12 mouse cellular contexts compared by ENCODE assay signal in genomic region chr5:48737640-48738039, GRCm38 (mm10).
DNase-seq lines count a peak whose midpoint lies in the region; ATAC-seq and TF ChIP-seq lines count a peak whose summit lies in the region.
"Had no signal": no experiment of that assay in that cellular context is flagged by ENCODE, and none has a peak within 500 bp of the region (broad histone marks: within the 10 kb centered on the region; RNA-seq: fewer than 3 reads in every experiment).

No protein-coding gene starts in this region.

- no peak; the same call in 1 of the 2 replicates for ATAC-seq in G1E (ENCODE audit: extremely low read depth, insufficient number of reproducible peaks, low FRiP score, poor library complexity, severe bottlenecking)
- no peak for ATAC-seq in intestine, postnatal 0 days

- H3K27ac ChIP-seq in intestine, postnatal 0 days (ENCODE audit: low read depth, low read length), result no peak overlapping the region
- no peak overlapping the region for H3K27ac ChIP-seq in thymus, adult 2 months (ENCODE audit: control insufficient read depth, insufficient read depth, low read length)
- H3K27ac ChIP-seq: embryonic facial prominence, embryonic 12.5 days; limb, embryonic 15.5 days had no signal

- no peak for TF ChIP-seq CTCF in G1E (IDR thresholded peaks at IDR 0.05; ENCODE audit: low read depth, low read length)
- TF ChIP-seq CTCF in intestine, postnatal 0 days (IDR thresholded peaks at IDR 0.05; ENCODE audit: low read depth), result peak; percentile 65
- no peak for TF ChIP-seq CTCF in thymus, adult 2 months (IDR thresholded peaks at IDR 0.05; ENCODE audit: borderline replicate concordance, control insufficient read depth, extremely low read depth, insufficient read depth, low read length, poor library complexity)

- no peak overlapping the region for H3K4me3 ChIP-seq in G1E (ENCODE audit: low read depth, low read length)
- H3K4me3 ChIP-seq in intestine, postnatal 0 days (ENCODE audit: low read depth, low read length), result no peak overlapping the region
- H3K4me3 ChIP-seq in thymus, adult 2 months (ENCODE audit: control insufficient read depth, insufficient read depth, low read length), result no peak overlapping the region
- H3K4me3 ChIP-seq: embryonic facial prominence, embryonic 12.5 days; limb, embryonic 15.5 days; megakaryocyte, embryonic 14.5 days had no signal

- peak; percentile 8 for DNase-seq in embryo, embryonic 10 days (ENCODE audit: low spot score)
- no peak for DNase-seq in embryo, embryonic 9.5 days (ENCODE audit: extremely low spot score)
- DNase-seq in layer of hippocampus, adult 11-12 months (ENCODE audit: low spot score), result peak; percentile 12
- DNase-seq in layer of hippocampus, postnatal 36 days, result no peak
- DNase-seq in G1E (ENCODE audit: low spot score), result peak; percentile 3
- DNase-seq in ovary, postnatal 10 days (ENCODE audit: low spot score), result no peak
- no peak for DNase-seq in thymus, adult 2 months
- DNase-seq: right cerebral cortex, postnatal 14 days had no signal

- no peak for TF ChIP-seq POLR2A in thymus, adult 2 months (IDR thresholded peaks at IDR 0.05; ENCODE audit: control insufficient read depth, extremely low read depth, insufficient read depth, low read length, poor library complexity)

- 51% methylated on average over 2 of the region's 2 CpGs for WGBS in intestine, postnatal 0 days
- 54% methylated on average over 2 of the region's 2 CpGs for WGBS in thymus, adult 2 months

- no peaks in the 10 kb centered on the region for H3K9me3 ChIP-seq in G1E (replicated peaks)
- no peaks in the 10 kb centered on the region for H3K9me3 ChIP-seq in intestine, postnatal 0 days (ENCODE audit: control insufficient read depth)
- H3K9me3 ChIP-seq: embryonic facial prominence, embryonic 12.5 days; limb, embryonic 15.5 days; megakaryocyte, embryonic 14.5 days had no signal

- H3K36me3 ChIP-seq in G1E (replicated peaks), result no peaks in the 10 kb centered on the region
- H3K36me3 ChIP-seq in intestine, postnatal 0 days (ENCODE audit: control insufficient read depth, insufficient read depth), result no peaks in the 10 kb centered on the region
- no peaks in the 10 kb centered on the region for H3K36me3 ChIP-seq in thymus, adult 2 months (ENCODE audit: control insufficient read depth, insufficient read depth, low read length)
- H3K36me3 ChIP-seq: embryonic facial prominence, embryonic 12.5 days; limb, embryonic 15.5 days had no signal

- H3K4me2 ChIP-seq in intestine, postnatal 0 days (replicated peaks; ENCODE audit: low read depth), result no peak overlapping the region
- H3K4me2 ChIP-seq: embryonic facial prominence, embryonic 12.5 days; limb, embryonic 15.5 days had no signal

- peaks cover 4% of the 10 kb centered on the region; the same call in 1 of the 2 replicates for H3K4me1 ChIP-seq in G1E (ENCODE audit: insufficient read depth, low read depth, low read length)
- no peaks in the 10 kb centered on the region for H3K4me1 ChIP-seq in intestine, postnatal 0 days (replicated peaks; ENCODE audit: control insufficient read depth, insufficient read depth, low read length)
- H3K4me1 ChIP-seq in thymus, adult 2 months (replicated peaks; ENCODE audit: control insufficient read depth, insufficient read depth, low read length), result no peaks in the 10 kb centered on the region
- H3K4me1 ChIP-seq: embryonic facial prominence, embryonic 12.5 days; limb, embryonic 15.5 days; megakaryocyte, embryonic 14.5 days had no signal

- no peak overlapping the region for H3K9ac ChIP-seq in intestine, postnatal 0 days (ENCODE audit: low read depth, low read length)
- H3K9ac ChIP-seq: embryonic facial prominence, embryonic 12.5 days; limb, embryonic 15.5 days had no signal

- no peaks in the 10 kb centered on the region for H3K27me3 ChIP-seq in G1E (ENCODE audit: insufficient read depth, low read length)
- H3K27me3 ChIP-seq in intestine, postnatal 0 days (replicated peaks; ENCODE audit: control insufficient read depth, insufficient read depth, low read length), result no peaks in the 10 kb centered on the region
- H3K27me3 ChIP-seq in thymus, adult 2 months (ENCODE audit: control insufficient read depth, insufficient read depth, low read length), result no peaks in the 10 kb centered on the region
- H3K27me3 ChIP-seq: embryonic facial prominence, embryonic 12.5 days; limb, embryonic 15.5 days; megakaryocyte, embryonic 14.5 days had no signal

Comparison
In these comparisons a context has a peak if more than half of its experiments do, and no peak if none do; other contexts are left out.
1. DNase-seq: peak in embryo, embryonic 10 days (single experiment), layer of hippocampus, adult 11-12 months (single experiment) and G1E (single experiment); none in embryo, embryonic 9.5 days (single experiment), layer of hippocampus, postnatal 36 days (0 of 2), ovary, postnatal 10 days (single experiment) and thymus, adult 2 months (single experiment).